ENCODE assay signal across 7 mouse cellular contexts in genomic region chr12:87157361-87157760, GRCm38 (mm10). TPM values are rescaled to one million over a fixed set of nuclear protein-coding genes. Genes with fewer than 3 reads are reported as not detected.
DNase-seq lines count a peak whose midpoint lies in the region; ATAC-seq and TF ChIP-seq lines count a peak whose summit lies in the region.

No protein-coding gene starts in this region.

- 0 out of 2 replicates have a peak overlapping the region, but pooled peaks have one; percentile 15 for H3K9ac ChIP-seq in heart, embryonic 16.5 days (ENCODE audit: low read length)
- H3K9ac ChIP-seq in liver, embryonic 15.5 days, result 0 out of 2 replicates have a peak overlapping the region, but pooled peaks have one; percentile 35

- TF ChIP-seq POLR2A in kidney, adult 2 months (IDR thresholded peaks at IDR 0.05; ENCODE audit: low read depth, low read length), result no peak

- no peak for DNase-seq in heart, adult 18-20 months
- peak; percentile 93 for DNase-seq in kidney, adult 2 months
- peak; percentile 84 for DNase-seq in yolk sac, embryonic 10.5 days (ENCODE audit: low spot score)
- DNase-seq in right cerebral cortex, adult 18-20 months, result no peak
- no peak for DNase-seq in MN1 (ENCODE audit: low spot score)

- H3K4me1 ChIP-seq in heart, embryonic 16.5 days (ENCODE audit: control insufficient read depth, insufficient read depth, low read length), result no peaks in the 10 kb centered on the region
- H3K4me1 ChIP-seq in kidney, adult 2 months (ENCODE audit: control insufficient read depth, insufficient read depth, low read length), result no peaks in the 10 kb centered on the region
- peaks cover 26% of the 10 kb centered on the region for H3K4me1 ChIP-seq in liver, embryonic 15.5 days (replicated peaks)

- no peak overlapping the region for H3K4me3 ChIP-seq in heart, embryonic 16.5 days (ENCODE audit: low read length)
- H3K4me3 ChIP-seq in kidney, adult 2 months (ENCODE audit: insufficient read depth, low read depth, low read length), result peak overlapping the region; percentile 50
- H3K4me3 ChIP-seq in liver, embryonic 15.5 days (replicated peaks), result peak overlapping the region; percentile 40

- H3K27me3 ChIP-seq in heart, embryonic 16.5 days (ENCODE audit: control insufficient read depth, insufficient read depth, low read length), result no peaks in the 10 kb centered on the region
- no peaks in the 10 kb centered on the region for H3K27me3 ChIP-seq in kidney, adult 2 months (replicated peaks; ENCODE audit: control insufficient read depth, insufficient read depth, low read length)
- no peaks in the 10 kb centered on the region for H3K27me3 ChIP-seq in liver, embryonic 15.5 days

- peaks cover 4% of the 10 kb centered on the region for H3K9me3 ChIP-seq in heart, embryonic 16.5 days (replicated peaks; ENCODE audit: control insufficient read depth, low read length)
- no peaks in the 10 kb centered on the region for H3K9me3 ChIP-seq in liver, embryonic 15.5 days (replicated peaks)

- H3K4me2 ChIP-seq in heart, embryonic 16.5 days (ENCODE audit: low read depth, low read length), result no peak overlapping the region; the same call in 1 of the 2 replicates
- H3K4me2 ChIP-seq in liver, embryonic 15.5 days, result peak overlapping the region; percentile 27; the same call in 1 of the 2 replicates

- no peaks in the 10 kb centered on the region for H3K36me3 ChIP-seq in heart, embryonic 16.5 days (ENCODE audit: control insufficient read depth, insufficient read depth)
- H3K36me3 ChIP-seq in kidney, adult 2 months (ENCODE audit: control insufficient read depth, insufficient read depth, low read length), result no peaks in the 10 kb centered on the region
- peaks cover 22% of the 10 kb centered on the region for H3K36me3 ChIP-seq in liver, embryonic 15.5 days (replicated peaks)

- 47% methylated on average over 4 of the region's 4 CpGs for WGBS in heart, embryonic 16.5 days
- WGBS in kidney, adult 2 months, result 38% methylated on average over 4 of the region's 4 CpGs
- 51% methylated on average over 4 of the region's 4 CpGs for WGBS in liver, embryonic 15.5 days (ENCODE audit: insufficient replicate concordance)

- TF ChIP-seq CTCF in kidney, adult 2 months (conservative IDR thresholded peaks at IDR 0.05; ENCODE audit: insufficient read depth, insufficient read length, low read depth, low read length), result no peak

- ATAC-seq in heart, embryonic 16.5 days (replicated peaks; ENCODE audit: extremely low read depth, insufficient read depth, low FRiP score), result no peak
- peak; percentile 76 for ATAC-seq in liver, embryonic 15.5 days (ENCODE audit: insufficient read depth)

- no peak overlapping the region for H3K27ac ChIP-seq in heart, embryonic 16.5 days (ENCODE audit: low read length)
- peak overlapping the region; percentile 84 for H3K27ac ChIP-seq in kidney, adult 2 months (ENCODE audit: insufficient read depth, low read depth, low read length)
- peak overlapping the region; percentile 83 for H3K27ac ChIP-seq in liver, embryonic 15.5 days (replicated peaks)

RNA-seq across cellular contexts. Expression of gene Pomt2, which starts 9.6 kb away (rescaled TPM):
- polyA plus RNA-seq in heart, embryonic 16.5 days (2015; fragmentation: Nextera tagmentation; extraction: Ambion mirVana), result 11.4 and 11.9 TPM in 2 replicates
- 1 to 10 TPM; 8.5 to 9.4 TPM for total RNA-seq in heart, adult 18-20 months (2021)
- polyA plus RNA-seq in kidney, adult 2 months (2012; rRNA removed), result 15.9 and 20.9 TPM in 2 replicates
- 3.8 and 4.0 TPM in 2 replicates for polyA plus RNA-seq in liver, embryonic 15.5 days (2015; fragmentation: Nextera tagmentation; extraction: Ambion mirVana)

RNA-seq across cellular contexts. Expression of gene Gstz1, which starts 10.4 kb away (rescaled TPM):
- 26.7 and 32.3 TPM in 2 replicates for polyA plus RNA-seq in heart, embryonic 16.5 days (2015; fragmentation: Nextera tagmentation; extraction: Ambion mirVana)
- 10 to 100 TPM; 47.5 to 50.0 TPM for total RNA-seq in heart, adult 18-20 months (2021)
- polyA plus RNA-seq in kidney, adult 2 months (2012; rRNA removed), result 427 and 440 TPM in 2 replicates
- polyA plus RNA-seq in liver, embryonic 15.5 days (2015; fragmentation: Nextera tagmentation; extraction: Ambion mirVana), result 99.1 and 101 TPM in 2 replicates

RNA-seq across cellular contexts. Expression of gene Samd15, which starts 42.2 kb away (rescaled TPM):
- 0.72 and 0.91 TPM in 2 replicates for polyA plus RNA-seq in heart, embryonic 16.5 days (2015; fragmentation: Nextera tagmentation; extraction: Ambion mirVana)
- under 1 TPM; 0.26 to 0.30 TPM for total RNA-seq in heart, adult 18-20 months (2021)
- polyA plus RNA-seq in kidney, adult 2 months (2012; rRNA removed), result 0.12 TPM in 1 of 2 replicates, not detected in the other
- 4.8 and 6.8 TPM in 2 replicates for polyA plus RNA-seq in liver, embryonic 15.5 days (2015; fragmentation: Nextera tagmentation; extraction: Ambion mirVana)

RNA-seq across cellular contexts. Expression of gene Tmed8, which starts 42.9 kb away (rescaled TPM):
- polyA plus RNA-seq in heart, embryonic 16.5 days (2015; fragmentation: Nextera tagmentation; extraction: Ambion mirVana), result 1.5 and 1.8 TPM in 2 replicates
- 1 to 10 TPM; 6.4 to 6.7 TPM for total RNA-seq in heart, adult 18-20 months (2021)
- 6.7 and 7.1 TPM in 2 replicates for polyA plus RNA-seq in kidney, adult 2 months (2012; rRNA removed)
- polyA plus RNA-seq in liver, embryonic 15.5 days (2015; fragmentation: Nextera tagmentation; extraction: Ambion mirVana), result 0.39 and 0.40 TPM in 2 replicates

RNA-seq across cellular contexts. Expression of gene Ngb, which starts 55.0 kb away (rescaled TPM):
- 0.50 TPM in 1 of 2 replicates, not detected in the other for polyA plus RNA-seq in heart, embryonic 16.5 days (2015; fragmentation: Nextera tagmentation; extraction: Ambion mirVana)
- not detected for total RNA-seq in heart, adult 18-20 months (2021)
- polyA plus RNA-seq in kidney, adult 2 months (2012; rRNA removed), result 1.4 and 1.7 TPM in 2 replicates
- 0.16 TPM in 1 of 2 replicates, not detected in the other for polyA plus RNA-seq in liver, embryonic 15.5 days (2015; fragmentation: Nextera tagmentation; extraction: Ambion mirVana)

Comparison
In these comparisons a context has a peak if more than half of its experiments do, and no peak if none do; other contexts are left out.
1. DNase-seq: peak in kidney, adult 2 months (single experiment) and yolk sac, embryonic 10.5 days (single experiment); none in heart, adult 18-20 months (0 of 2), right cerebral cortex, adult 18-20 months (single experiment) and MN1 (single experiment).